13 mouse cellular contexts compared by ENCODE assay signal in genomic region chr1:59448497-59449270, GRCm38 (mm10). TPM values are rescaled to one million over a fixed set of nuclear protein-coding genes. Genes with fewer than 3 reads are reported as not detected.
DNase-seq lines count a peak whose midpoint lies in the region; ATAC-seq and TF ChIP-seq lines count a peak whose summit lies in the region.
"Had no signal": no experiment of that assay in that cellular context is flagged by ENCODE, and none has a peak within 500 bp of the region (broad histone marks: within the 10 kb centered on the region; RNA-seq: fewer than 3 reads in every experiment).

No protein-coding gene starts in this region.

- no peaks in the 10 kb centered on the region for H3K27me3 ChIP-seq in kidney, embryonic 14.5 days (ENCODE audit: control insufficient read depth, insufficient read depth, low read length)
- 0 out of 2 replicates have a peak, but pooled peaks cover 13% of the 10 kb centered on the region for H3K27me3 ChIP-seq in E14TG2a.4 (ENCODE audit: insufficient read depth, low read length)
- H3K27me3 ChIP-seq in intestine, embryonic 16.5 days (replicated peaks; ENCODE audit: control insufficient read depth, insufficient read depth, low read length): no peaks in the 10 kb centered on the region

- no peaks in the 10 kb centered on the region for H3K9me3 ChIP-seq in kidney, embryonic 14.5 days (ENCODE audit: control insufficient read depth, low read length)
- peaks cover 12% of the 10 kb centered on the region; the same call in 1 of the 2 replicates for H3K9me3 ChIP-seq in E14TG2a.4 (ENCODE audit: low read length)
- peaks cover 3% of the 10 kb centered on the region; the same call in 1 of the 2 replicates for H3K9me3 ChIP-seq in intestine, embryonic 16.5 days (ENCODE audit: control insufficient read depth, low read length)

- 0 out of 2 replicates have a peak, but pooled peaks have one; percentile 24 for ATAC-seq in kidney, embryonic 14.5 days (ENCODE audit: low FRiP score, low TSS enrichment)
- no peak for ATAC-seq in intestine, embryonic 16.5 days
- ATAC-seq: inflammation-experienced regulatory T-cells, adult 6 months; liver, postnatal 0 days had no signal

- no peak for TF ChIP-seq CTCF in E14TG2a.4 (conservative IDR thresholded peaks at IDR 0.05; ENCODE audit: low read length)

- 51% methylated on average over 11 of the region's 11 CpGs for WGBS in kidney, embryonic 14.5 days
- 52% methylated on average over 11 of the region's 11 CpGs for WGBS in intestine, embryonic 16.5 days

- H3K9ac ChIP-seq in kidney, embryonic 14.5 days (ENCODE audit: low read depth, low read length): no peak overlapping the region
- H3K9ac ChIP-seq in intestine, embryonic 16.5 days (ENCODE audit: low read depth, low read length): peak overlapping the region; percentile 1; the same call in 1 of the 2 replicates
- H3K9ac ChIP-seq: liver, postnatal 0 days had no signal

- peak overlapping the region; percentile 26; the same call in 1 of the 2 replicates for H3K27ac ChIP-seq in kidney, embryonic 14.5 days (ENCODE audit: low read depth, low read length)
- H3K27ac ChIP-seq in intestine, embryonic 16.5 days (ENCODE audit: low read length): no peak overlapping the region

- H3K4me3 ChIP-seq in kidney, embryonic 14.5 days (ENCODE audit: low read length): no peak overlapping the region
- H3K4me3 ChIP-seq in E14TG2a.4 (replicated peaks; ENCODE audit: low read length): peak overlapping the region; percentile 43; the same call in 1 of the 2 replicates
- no peak overlapping the region for H3K4me3 ChIP-seq in intestine, embryonic 16.5 days (ENCODE audit: low read length)

- no peak for DNase-seq in kidney, postnatal 10 days
- DNase-seq in ZHBTc4 (ENCODE audit: low read depth, low spot score): peak; percentile 71
- no peak for DNase-seq in layer of hippocampus, adult 8-10 months (ENCODE audit: low spot score in 2 of 2)
- DNase-seq in frontal cortex, postnatal 10 days (ENCODE audit: low spot score in 2 of 2): no peak
- DNase-seq: adrenal gland, adult 2 months; cerebellum, adult 11-12 months; gastrocnemius, postnatal 10 days; layer of hippocampus, postnatal 36 days; liver, postnatal 0 days had no signal

- peaks cover 15% of the 10 kb centered on the region for H3K4me1 ChIP-seq in kidney, embryonic 14.5 days (ENCODE audit: control insufficient read depth, insufficient read depth, low read length)
- peaks cover 74% of the 10 kb centered on the region for H3K4me1 ChIP-seq in E14TG2a.4 (replicated peaks; ENCODE audit: low read depth, low read length)
- H3K4me1 ChIP-seq in intestine, embryonic 16.5 days (ENCODE audit: control insufficient read depth, insufficient read depth, low read length): peaks cover 28% of the 10 kb centered on the region

- peak overlapping the region; percentile 0; the same call in 1 of the 2 replicates for H3K4me2 ChIP-seq in kidney, embryonic 14.5 days (replicated peaks; ENCODE audit: low read depth, low read length)
- H3K4me2 ChIP-seq in intestine, embryonic 16.5 days (ENCODE audit: low read depth, low read length): peak overlapping the region; percentile 34; the same call in 1 of the 2 replicates

- no peaks in the 10 kb centered on the region for H3K36me3 ChIP-seq in kidney, embryonic 14.5 days (ENCODE audit: control insufficient read depth, insufficient read depth, low read length)
- H3K36me3 ChIP-seq in E14TG2a.4 (ENCODE audit: insufficient read depth, low read length): no peaks in the 10 kb centered on the region
- no peaks in the 10 kb centered on the region for H3K36me3 ChIP-seq in intestine, embryonic 16.5 days (ENCODE audit: control insufficient read depth, insufficient read depth, low read length)

RNA-seq across cellular contexts. Expression of gene Fzd7, which starts 33.5 kb away (rescaled TPM):
- polyA plus RNA-seq in kidney, embryonic 14.5 days (2014; fragmentation: Nextera tagmentation; extraction: Ambion mirVana): 20.1 and 29.2 TPM in 2 replicates
- 3.4 and 3.8 TPM in 2 replicates for polyA plus RNA-seq in intestine, embryonic 16.5 days (2015; fragmentation: Nextera tagmentation; extraction: Ambion mirVana)
- total RNA-seq in layer of hippocampus, adult 8-10 months (2022): 10 to 100 TPM in 1 of 4 experiments, 1 to 10 TPM in 3; 7.8 to 11.3 (median 9.3) TPM
